Mouse (Mus musculus) monocyte, adult 5-6 weeks (primary cell): Measurements from ENCODE around the gene Prm1. TPM values are rescaled to one million over a fixed set of nuclear protein-coding genes. Genes with fewer than 3 reads are reported as not detected.

Experiments used
- ATAC-seq: fragments of 153-309, 156-312 bp; replicated peaks from 2 replicates; pipeline ENCODE4 v1.8.0; 2017; ENCODE audit warnings: mild to moderate bottlenecking; ENCODE audit not compliant: low TSS enrichment, insufficient number of reproducible peaks, severe bottlenecking, poor library complexity, low FRiP score
- total RNA-seq: library from RNA; stranded (forward); fragments of 200-1000, 200-491, 200-594 nt; gene quantifications from 3 replicates; pipeline ENCODE4 v1.2.3, GENCODE M21; 2017

Gene Prm1
- total RNA-seq, 1 experiment from 2014 or later = 1.5 TPM

- ATAC-seq = no peak
Observed at GRCm38 (mm10) chr16:10767158-10767557, 38.5 kb downstream of the Prm1 start.

DNA sequence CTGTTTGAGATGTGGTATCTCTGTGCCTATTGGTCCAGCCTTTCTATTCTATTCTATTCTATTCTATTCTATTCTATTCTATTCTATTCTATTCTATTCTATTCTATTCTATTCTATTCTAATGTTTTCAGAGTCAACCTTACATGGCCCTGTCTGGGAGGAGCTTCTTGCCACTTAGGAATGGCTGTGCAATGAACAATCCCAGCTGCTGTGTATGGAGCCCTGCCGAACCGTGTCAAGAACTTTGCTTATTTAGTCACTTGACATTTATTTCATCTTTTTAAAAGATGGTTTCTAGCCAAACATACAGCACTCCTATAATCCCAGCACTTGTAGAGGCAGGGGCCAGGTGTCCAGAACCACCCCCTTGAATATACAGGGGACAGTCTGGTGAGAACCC lies 41.3 kb downstream of the Prm1 start:
- ATAC-seq = no peak

DNA sequence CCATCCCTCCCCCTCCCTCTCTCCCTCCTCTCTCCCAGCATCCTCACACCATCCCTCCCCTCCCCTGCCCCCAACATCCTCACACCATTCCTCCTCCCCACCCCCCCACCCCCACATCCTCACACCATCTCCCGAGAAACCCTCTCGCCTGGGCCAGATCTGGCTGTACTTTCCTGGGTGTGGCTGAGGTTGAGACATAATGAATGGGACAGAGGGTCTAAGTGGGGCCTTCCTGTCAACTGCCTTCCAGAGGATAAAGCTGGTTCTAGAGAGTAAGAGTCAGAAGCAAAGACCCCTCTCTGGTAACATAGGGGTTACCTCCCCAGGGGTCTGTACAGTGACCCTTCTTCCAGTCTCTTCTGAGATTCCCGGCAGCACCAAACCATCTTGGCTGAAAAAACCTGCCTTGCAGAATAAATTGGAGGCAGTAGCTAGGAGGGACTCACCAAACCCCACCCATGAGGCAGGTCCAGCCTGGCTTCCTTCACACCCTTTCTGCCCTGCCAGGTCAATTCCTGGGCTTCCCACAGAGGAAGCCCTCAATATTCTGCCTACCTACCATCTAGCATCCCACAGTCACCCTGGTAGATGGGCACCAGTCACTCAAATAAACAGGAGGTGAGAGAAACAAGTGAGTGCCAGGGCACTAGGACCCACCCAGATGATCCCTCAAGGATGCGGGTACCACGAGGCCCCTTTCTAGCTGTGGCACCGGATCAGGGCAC lies 41.9 kb downstream of the Prm1 start:
- no peak for ATAC-seq

- no peak for ATAC-seq
Observed at GRCm38 (mm10) chr16:10762569-10763180, 43.0 kb downstream of the Prm1 start.

GRCm38 (mm10) chr16:10761182-10761581 lies 44.5 kb downstream of the Prm1 start:
- ATAC-seq = no peak

GRCm38 (mm10) chr16:10756168-10756567 lies 49.5 kb downstream of the Prm1 start:
- ATAC-seq = no peak

- no peak for ATAC-seq
Observed at GRCm38 (mm10) chr16:10754521-10755296, 50.9 kb downstream of the Prm1 start.

DNA sequence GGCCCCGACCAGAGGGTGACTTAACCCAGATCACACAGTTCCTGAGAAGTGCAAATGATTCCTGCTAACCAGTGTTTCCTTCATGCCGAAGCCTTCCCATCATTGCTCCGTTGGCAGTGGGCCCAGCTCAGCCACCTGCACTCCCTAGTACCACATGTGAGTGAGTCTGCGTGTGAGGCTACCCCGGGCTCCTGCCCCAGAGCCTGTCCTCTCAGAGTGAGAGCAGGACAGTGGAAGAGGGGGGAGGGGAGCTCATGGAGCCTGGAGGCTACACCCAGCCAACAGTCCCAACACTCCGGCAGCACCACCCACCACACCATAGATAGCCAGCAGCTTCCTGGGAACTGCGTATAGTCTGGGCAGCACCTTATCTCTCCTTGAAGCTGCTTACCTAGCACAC lies 55.8 kb downstream of the Prm1 start:
- ATAC-seq = no peak

GRCm38 (mm10) chr16:10749226-10749625 lies 56.4 kb downstream of the Prm1 start:
- no peak for ATAC-seq

Other genes with a start within 250 kb of the Prm1 start
- 1.4 to 6.3 TPM (median 1.5 TPM) in 3 replicates for gene Socs1, start 20.3 kb downstream of the Prm1 start, total RNA-seq
- gene Tnp2, start 17.2 kb downstream of the Prm1 start, total RNA-seq = 6.7 TPM in 1 of 3 replicates, not detected in the others
- gene Prm3, start 14.9 kb downstream of the Prm1 start, total RNA-seq = not detected in 3 replicates
- gene Prm2, start 9.7 kb downstream of the Prm1 start, total RNA-seq = 6.1 to 11.8 TPM in 2 of 3 replicates, not detected in the other
- gene Gm11172, start 7.1 kb upstream of the Prm1 start, total RNA-seq = not detected in 3 replicates
- gene Rmi2, start 29.2 kb upstream of the Prm1 start, total RNA-seq = 0.58 TPM in 1 of 3 replicates, not detected in the others